Mouse (Mus musculus) kidney, postnatal 25 days (tissue): ENCODE data around the gene Ly86.

Experiments used
- DNase-seq, 2 experiments: peaks; one replicate each; pipeline ENCODE4 v3.0.0; 2021; ENCODE audit warnings: mixed read lengths in 2 of 2

Ly86 gene

GRCm38 (mm10) chr13:37433142-37433541, 88.1 kb downstream of the Ly86 start:
- DNase-seq = no peak

GRCm38 (mm10) chr13:37433730-37434129, 88.7 kb downstream of the Ly86 start:
- DNase-seq = no peak

GRCm38 (mm10) chr13:37434137-37434772, 89.2 kb downstream of the Ly86 start:
- DNase-seq = peak; percentile 62 to 72

DNA sequence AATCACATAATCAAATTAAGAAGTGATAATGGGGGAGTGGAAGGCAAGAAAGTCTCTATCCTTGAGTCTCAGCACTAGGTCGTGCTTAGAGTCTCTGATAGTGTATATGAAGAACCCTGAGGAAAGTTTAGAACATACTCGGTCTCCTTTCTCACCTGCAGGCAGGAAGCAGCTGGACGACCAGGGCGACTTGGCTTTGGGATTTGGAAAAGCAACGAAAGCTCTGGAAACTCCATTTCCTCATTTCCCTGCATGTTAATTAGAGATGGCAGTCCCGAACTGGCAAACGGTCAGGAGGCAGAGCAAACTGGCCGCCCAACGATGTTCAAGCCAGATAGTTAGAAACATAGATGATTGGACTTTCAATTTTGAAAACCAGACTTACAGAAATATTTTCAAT, 89.8 kb downstream of the Ly86 start:
- DNase-seq = no peak

GRCm38 (mm10) chr13:37436267-37437013, 91.4 kb downstream of the Ly86 start:
- DNase-seq = no peak

DNA sequence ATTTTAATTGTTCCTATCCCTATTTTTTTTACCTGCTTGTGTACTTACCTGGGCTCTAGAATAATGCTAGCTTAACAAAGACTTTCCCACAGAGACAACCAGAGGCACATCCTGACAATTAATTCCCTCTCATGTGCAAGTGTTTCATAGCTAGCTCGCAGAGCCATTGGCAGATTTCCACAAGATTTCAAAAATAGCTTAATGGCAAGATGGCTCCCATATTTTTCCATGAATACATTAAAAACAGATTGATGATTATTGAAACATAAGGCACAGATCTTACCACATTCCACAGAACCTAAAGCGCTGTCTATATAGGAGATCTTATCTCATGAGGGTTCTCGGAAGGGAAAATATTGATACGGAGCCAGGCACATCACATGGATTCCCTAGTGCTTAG, 93.8 kb downstream of the Ly86 start:
- no peak for DNase-seq

GRCm38 (mm10) chr13:37439477-37439876, 94.5 kb downstream of the Ly86 start:
- DNase-seq = no peak

GRCm38 (mm10) chr13:37439941-37440340, 94.9 kb downstream of the Ly86 start:
- DNase-seq = no peak

GRCm38 (mm10) chr13:37440593-37441307, 95.7 kb downstream of the Ly86 start:
- peak in 1 of 2 experiments; percentile 6 for DNase-seq

DNA sequence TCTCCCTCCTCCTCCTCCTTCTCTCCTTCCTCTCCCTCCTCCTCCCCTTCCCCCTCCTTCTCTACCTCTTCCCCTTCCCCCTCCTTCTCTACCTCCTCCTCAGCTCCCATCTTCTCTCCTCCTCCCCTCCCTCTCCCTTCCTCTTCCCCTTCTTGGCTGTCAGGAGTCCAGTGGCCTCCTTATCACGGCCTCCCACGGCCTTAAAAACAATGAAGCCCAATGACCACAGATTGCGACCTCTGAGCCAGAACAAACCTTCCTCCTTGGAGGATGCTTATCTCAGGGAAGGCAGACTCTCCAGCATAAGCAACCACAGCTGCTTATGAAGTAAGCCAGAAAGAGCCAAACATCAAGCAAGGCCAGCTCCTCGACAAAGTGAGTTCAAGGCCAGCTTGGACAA, 97.0 kb downstream of the Ly86 start:
- DNase-seq = no peak

GRCm38 (mm10) chr13:37442531-37442930, 97.5 kb downstream of the Ly86 start:
- no peak for DNase-seq

GRCm38 (mm10) chr13:37446699-37447258, 101.8 kb downstream of the Ly86 start:
- peak in 1 of 2 experiments; percentile 71 for DNase-seq

- DNase-seq = no peak
These were observed 106.0 kb downstream of the Ly86 start for GRCm38 (mm10) chr13:37451021-37451420.

GRCm38 (mm10) chr13:37451471-37451870, 106.5 kb downstream of the Ly86 start:
- DNase-seq = peak; percentile 49 to 69

DNA sequence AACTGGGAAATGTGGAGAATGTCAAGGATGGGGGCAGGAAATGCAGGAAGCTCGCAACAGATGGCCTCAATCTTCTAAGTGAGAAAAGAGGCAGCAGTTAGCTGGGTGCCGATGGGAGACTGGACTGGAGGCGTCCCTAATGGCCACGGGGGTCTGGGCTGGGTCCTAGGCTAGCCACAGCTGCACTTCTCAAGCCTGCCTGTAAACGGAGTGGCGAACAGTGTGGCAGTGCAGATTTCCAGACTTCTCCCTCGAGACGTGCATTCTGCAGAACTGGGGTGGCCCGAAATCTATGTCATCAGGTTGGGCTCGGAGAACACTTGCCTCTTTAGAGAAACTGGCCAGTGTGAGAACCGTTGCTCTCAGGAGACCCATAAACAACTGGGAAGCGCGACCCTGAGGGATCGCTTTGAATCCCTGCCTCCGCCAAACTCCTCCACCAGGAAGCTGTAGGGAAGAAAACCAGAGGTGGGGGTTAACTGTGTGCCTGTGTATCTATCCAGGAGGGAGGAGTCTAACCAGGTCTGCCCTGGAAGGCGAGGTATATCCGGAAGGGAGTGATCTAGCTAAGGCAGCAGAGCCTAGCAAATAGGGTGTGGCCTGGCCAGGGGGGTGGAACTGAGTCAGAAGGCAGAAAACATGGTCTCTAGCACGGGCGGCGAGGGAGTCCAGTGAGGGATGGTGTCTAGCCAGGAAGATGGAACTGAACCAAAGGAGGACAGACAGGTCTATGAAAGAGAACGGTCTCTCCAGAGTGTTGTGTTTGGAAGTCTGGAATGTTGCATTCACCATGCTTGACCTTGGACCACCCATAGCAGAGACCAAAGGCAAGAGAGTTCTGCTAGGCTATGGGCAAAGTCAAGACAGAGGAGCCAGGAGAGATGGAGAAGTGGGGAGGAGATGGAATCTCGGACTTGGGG, 107.3 kb downstream of the Ly86 start:
- DNase-seq = peak; percentile 65 to 85

DNA sequence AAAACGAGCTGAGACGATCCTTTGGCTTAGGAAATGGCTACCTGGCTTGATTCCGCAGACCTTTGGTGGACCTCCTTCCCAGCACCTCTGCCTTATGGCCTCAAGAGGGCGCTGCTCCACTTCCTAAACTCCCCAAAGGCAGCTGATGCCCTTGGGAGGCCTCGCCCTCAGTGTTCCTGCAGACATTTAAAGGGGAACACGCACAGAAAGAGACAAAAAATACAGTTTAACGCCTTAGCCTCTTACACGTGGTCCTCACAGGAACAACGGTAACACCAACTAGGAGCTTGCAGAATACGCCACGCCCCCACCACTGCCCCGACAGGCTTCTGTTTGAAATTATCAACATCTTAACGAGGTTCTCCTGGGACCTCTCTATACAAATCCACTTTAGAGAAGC, 108.2 kb downstream of the Ly86 start:
- peak; percentile 92 to 93 for DNase-seq

GRCm38 (mm10) chr13:37454356-37454755, 109.3 kb downstream of the Ly86 start:
- DNase-seq = no peak

GRCm38 (mm10) chr13:37455561-37455960, 110.6 kb downstream of the Ly86 start:
- DNase-seq = no peak

- peak; percentile 75 to 86 for DNase-seq
These were observed 112.2 kb downstream of the Ly86 start for GRCm38 (mm10) chr13:37457007-37457827.

DNA sequence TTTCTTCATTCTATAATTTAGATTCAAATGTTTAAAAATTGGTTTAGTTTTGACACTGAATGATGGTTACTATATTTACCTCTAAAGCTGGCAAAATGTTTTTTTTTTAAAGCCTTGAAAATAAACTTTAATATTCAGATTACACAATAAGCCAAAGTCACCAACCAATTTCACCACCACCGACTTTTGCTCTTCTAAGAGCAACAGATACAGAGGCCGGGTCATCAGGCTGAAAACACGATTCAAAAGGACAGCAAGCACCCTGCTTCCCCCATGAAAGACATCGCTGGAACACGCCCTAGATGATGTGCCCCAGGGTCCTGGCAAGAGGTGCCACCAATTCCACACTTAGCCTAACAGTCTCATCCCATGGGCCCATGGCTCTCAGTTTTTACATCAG, 113.5 kb downstream of the Ly86 start:
- DNase-seq = no peak

DNA sequence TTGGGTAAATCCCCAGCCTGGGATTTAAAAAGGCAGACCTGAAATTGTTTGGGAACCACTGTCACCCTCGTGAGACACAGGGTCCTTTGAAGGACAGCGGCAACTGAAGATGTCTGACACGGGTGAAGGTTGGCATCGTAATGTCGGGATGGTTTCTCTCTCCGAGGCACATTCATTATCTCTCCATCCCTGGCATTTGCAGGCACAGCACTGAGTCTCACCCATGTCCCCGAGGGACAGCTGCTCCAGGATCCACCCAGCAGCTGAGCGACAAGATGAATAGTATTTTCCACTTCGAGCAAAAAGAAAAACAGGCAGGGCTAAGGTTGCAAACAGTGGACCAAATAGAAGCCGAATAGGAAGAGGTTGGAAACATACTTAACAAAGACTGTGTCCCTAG, 114.0 kb downstream of the Ly86 start:
- no peak for DNase-seq
